25 mouse cellular contexts compared by ENCODE assay signal in the genomic region with DNA sequence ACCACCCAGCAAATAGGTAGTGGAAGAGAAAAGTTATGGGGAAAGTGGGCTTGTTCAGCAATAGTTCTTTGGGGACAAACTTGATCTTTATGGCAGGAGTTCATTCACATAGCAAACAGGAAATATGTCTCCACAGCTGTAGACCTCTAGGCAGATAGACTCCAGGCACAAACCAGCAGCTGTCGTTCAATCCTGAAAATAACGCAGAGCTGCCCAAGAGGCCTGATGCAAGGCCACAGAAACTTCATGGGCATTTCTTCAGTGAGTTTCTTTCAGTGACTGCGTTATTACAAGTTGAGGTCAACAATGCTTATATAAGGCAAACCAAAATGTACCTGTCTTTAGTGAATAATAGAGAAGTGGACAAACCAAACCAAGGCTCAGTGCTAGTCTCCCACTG. TPM values are rescaled to one million over a fixed set of nuclear protein-coding genes. Genes with fewer than 3 reads are reported as not detected.
"Had no signal": no experiment of that assay in that cellular context is flagged by ENCODE, and none has a peak within 500 bp of the region (broad histone marks: within the 10 kb centered on the region; RNA-seq: fewer than 3 reads in every experiment).

No protein-coding gene starts in this region.

- H3K4me3 ChIP-seq: neural tube, embryonic 13.5 days; neural tube, embryonic 15.5 days; stomach, embryonic 15.5 days had no signal

- H3K4me2 ChIP-seq: neural tube, embryonic 13.5 days; neural tube, embryonic 15.5 days; stomach, embryonic 15.5 days had no signal

- H3K36me3 ChIP-seq: neural tube, embryonic 13.5 days; neural tube, embryonic 15.5 days; stomach, embryonic 15.5 days had no signal

- DNase-seq: retina, postnatal 1 day; right cerebral cortex, adult 18-20 months; right cerebral cortex, postnatal 14 days; right cerebral cortex, postnatal 25 days; right cerebral cortex, postnatal 4 days; spleen, adult 18-20 months; thymus, adult 18-20 months; thymus, adult 2 months; thymus, postnatal 14 days; thymus, postnatal 25 days; thymus, postnatal 36 days; thymus, postnatal 4 days had no signal

- H3K27ac ChIP-seq: neural tube, embryonic 13.5 days; neural tube, embryonic 15.5 days; stomach, embryonic 15.5 days; stomach, postnatal 0 days had no signal

- H3K4me1 ChIP-seq: neural tube, embryonic 13.5 days; neural tube, embryonic 15.5 days; stomach, embryonic 15.5 days had no signal

- H3K9ac ChIP-seq: neural tube, embryonic 13.5 days; neural tube, embryonic 15.5 days; stomach, embryonic 15.5 days had no signal

- H3K27me3 ChIP-seq: neural tube, embryonic 13.5 days; neural tube, embryonic 15.5 days; stomach, embryonic 15.5 days had no signal

- H3K9me3 ChIP-seq: neural tube, embryonic 13.5 days; neural tube, embryonic 15.5 days; stomach, embryonic 15.5 days had no signal

RNA-seq across cellular contexts. Expression of gene Gm8332, which starts 30.5 kb away (rescaled TPM):
- total RNA-seq: neutrophil, adult 5-6 weeks had no signal
- polyA plus RNA-seq: neural tube, embryonic 13.5 days; neural tube, embryonic 14.5 days; neural tube, embryonic 15.5 days; small intestine, adult 2 months; spleen, adult 2 months; stomach, embryonic 14.5 days; stomach, embryonic 15.5 days; stomach, embryonic 16.5 days; stomach, postnatal 0 days; testis, adult 2 months; thymus, adult 2 months; thymus, postnatal 0 days; urinary bladder, adult 2 months had no signal

RNA-seq across cellular contexts. Expression of gene Gm10436, which starts 37.5 kb away (rescaled TPM):
- total RNA-seq: neutrophil, adult 5-6 weeks had no signal
- polyA plus RNA-seq: neural tube, embryonic 13.5 days; neural tube, embryonic 14.5 days; neural tube, embryonic 15.5 days; small intestine, adult 2 months; spleen, adult 2 months; stomach, embryonic 14.5 days; stomach, embryonic 15.5 days; stomach, embryonic 16.5 days; stomach, postnatal 0 days; testis, adult 2 months; thymus, adult 2 months; thymus, postnatal 0 days; urinary bladder, adult 2 months had no signal

RNA-seq across cellular contexts. Expression of gene Gm5662, which starts 54.9 kb away (rescaled TPM):
- total RNA-seq: neutrophil, adult 5-6 weeks had no signal
- polyA plus RNA-seq: neural tube, embryonic 13.5 days; neural tube, embryonic 14.5 days; neural tube, embryonic 15.5 days; small intestine, adult 2 months; spleen, adult 2 months; stomach, embryonic 14.5 days; stomach, embryonic 15.5 days; stomach, embryonic 16.5 days; testis, adult 2 months; thymus, postnatal 0 days; urinary bladder, adult 2 months had no signal
